Mouse (Mus musculus) kidney, embryonic 16.5 days (tissue): ENCODE measurements around the gene BC005537. TPM values are rescaled to one million over a fixed set of nuclear protein-coding genes. Genes with fewer than 3 reads are reported as not detected.

Experiments used
- ATAC-seq: fragments of 200-750 bp; cut with Nextera tagmentation; 2 replicates; pipeline ENCODE4 v1.8.0; 2017; ENCODE audit warnings: moderate TSS enrichment; ENCODE audit not compliant: low FRiP score, low TSS enrichment
- H3K27ac ChIP-seq: fragments of 300-500 bp; sonication (generic); 2 replicates; pipeline ENCODE4 v1.5.1; 2014; ENCODE audit warnings: low read length
- H3K27me3 ChIP-seq: fragments of 300-500 bp; sonication (generic); 2 replicates; pipeline ENCODE4 v1.6.1; 2014; ENCODE audit warnings: low read length, control low read depth, mixed read lengths; ENCODE audit not compliant: insufficient read depth
- H3K36me3 ChIP-seq: fragments of 300-500 bp; sonication (generic); 2 replicates; pipeline ENCODE4 v1.6.1; 2014; ENCODE audit warnings: low read length, control low read depth, mixed read lengths; ENCODE audit not compliant: insufficient read depth
- H3K4me1 ChIP-seq: fragments of 300-500 bp; sonication (generic); 2 replicates; pipeline ENCODE4 v1.6.1; 2014; ENCODE audit warnings: low read length, control low read depth, mixed read lengths; ENCODE audit not compliant: insufficient read depth
- H3K4me2 ChIP-seq: fragments of 300-500 bp; sonication (generic); replicated peaks from 2 replicates; pipeline ENCODE4 v1.6.1; 2014; ENCODE audit warnings: low read depth, low read length
- H3K4me3 ChIP-seq: fragments of 300-500 bp; sonication (generic); 2 replicates; pipeline ENCODE4 v1.5.1; 2014; ENCODE audit warnings: mild to moderate bottlenecking, low read length
- H3K9ac ChIP-seq: fragments of 300-500 bp; sonication (generic); replicated peaks from 2 replicates; pipeline ENCODE4 v1.6.1; 2014; ENCODE audit warnings: low read length
- H3K9me3 ChIP-seq: fragments of 300-500 bp; sonication (generic); 2 replicates; pipeline ENCODE4 v1.6.1; 2016; ENCODE audit warnings: low read length, control low read depth
- WGBS: fragments of 180-500 bp; shearing (Covaris S2); extraction: QIAGEN DNeasy Blood & Tissue Kit; methylation state at CpG from one replicate; pipeline ENCODE4 v1.1.7; 2014; 5-methylcytosine and 5-hydroxymethylcytosine counted together
- polyA plus RNA-seq: library from polyadenylated mRNA; unstranded; fragments of >200 nt; fragmentation: Nextera tagmentation; extraction: Ambion mirVana; gene quantifications from 2 replicates; pipeline ENCODE4 v1.2.1, GENCODE M21; 2015

The BC005537 gene
- polyA plus RNA-seq, 1 experiment from 2014 or later, result 14.2 TPM

DNA sequence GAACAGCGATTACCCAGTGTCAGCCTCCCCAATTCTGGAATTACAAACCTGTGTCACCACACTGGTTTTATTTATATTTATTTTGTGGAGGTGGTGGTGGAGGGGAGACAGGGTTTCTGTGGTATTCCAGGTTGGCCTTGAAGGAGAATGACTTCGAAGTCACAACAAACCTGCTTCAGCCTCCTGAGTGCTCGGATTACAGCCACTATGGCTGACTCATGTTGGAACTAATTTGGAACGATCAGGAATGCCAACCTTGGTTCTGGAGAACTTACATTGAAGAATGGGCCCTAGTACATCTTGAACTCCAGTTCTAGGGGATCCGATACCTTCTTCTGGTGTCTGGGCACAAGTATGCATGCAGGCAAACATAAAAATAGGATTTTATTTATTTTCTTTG, 2.1 kb upstream of the BC005537 start:
- H3K27me3 ChIP-seq, result no peaks in the 10 kb centered on the region
- peak overlapping the region; percentile 61 for H3K9ac ChIP-seq
- ATAC-seq, result no peak

DNA sequence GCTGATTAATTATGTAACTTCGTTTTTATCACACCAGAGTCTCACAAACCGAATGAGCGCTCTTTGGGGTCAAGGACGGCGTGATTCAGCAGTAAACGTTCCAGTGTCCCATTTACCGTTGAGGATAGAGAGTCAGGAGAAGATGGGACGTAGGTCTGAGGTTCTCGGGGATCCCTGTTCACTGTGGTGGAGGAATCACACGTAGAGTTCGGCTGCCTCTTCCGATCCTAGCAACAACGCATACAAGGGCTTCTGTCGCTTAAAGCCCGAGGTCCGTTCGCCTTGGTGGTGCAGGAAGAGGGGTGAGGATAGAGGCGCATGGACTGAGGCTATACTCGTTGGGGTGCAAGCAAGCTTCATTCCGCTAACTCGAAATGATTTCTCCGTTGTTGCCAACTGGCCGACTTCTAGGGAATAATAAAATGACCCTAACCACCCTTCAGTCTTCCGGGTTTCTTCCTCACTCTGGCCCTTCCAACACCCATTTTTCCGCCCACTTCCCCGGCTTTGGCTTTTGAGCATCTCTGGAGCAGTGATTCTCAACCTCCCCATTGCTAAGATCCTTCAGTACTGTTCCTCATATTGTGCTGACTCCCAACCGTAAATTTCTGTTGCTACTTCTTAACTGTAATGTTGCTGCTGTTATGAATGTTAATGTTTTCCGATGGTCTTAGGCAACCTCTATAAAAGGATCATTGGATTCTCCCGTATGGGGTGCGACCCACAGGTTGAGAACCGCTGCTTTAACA, 1.4 kb upstream of the BC005537 start:
- H3K36me3 ChIP-seq, result no peaks in the 10 kb centered on the region
- H3K9me3 ChIP-seq, result no peaks in the 10 kb centered on the region
- H3K4me2 ChIP-seq, result peak overlapping the region; percentile 78
- no peaks in the 10 kb centered on the region for H3K27me3 ChIP-seq
- peaks cover 15% of the 10 kb centered on the region; the same call in 1 of the 2 replicates for H3K4me1 ChIP-seq
- peak; percentile 37 for ATAC-seq
- peak overlapping the region; percentile 61 for H3K9ac ChIP-seq
- H3K27ac ChIP-seq, result peak overlapping the region; percentile 84
- H3K4me3 ChIP-seq, result peak overlapping the region; percentile 99
- under 1% methylated on average over 31 of the region's 31 CpGs for WGBS

More for the DNA sequence above, 2.1 kb upstream of the BC005537 start:
- Histone ChIP-seq H3K27ac (no peak overlapping the region), H3K4me1 (peaks cover 11% of the 10 kb centered on the region; the same call in 1 of the 2 replicates), H3K4me3 (peak overlapping the region; percentile 99), H3K4me2 (peak overlapping the region; percentile 78), H3K36me3 (no peaks in the 10 kb centered on the region), H3K9me3 (no peaks in the 10 kb centered on the region)
- WGBS, result 59% methylated on average over 5 of the region's 5 CpGs

DNA sequence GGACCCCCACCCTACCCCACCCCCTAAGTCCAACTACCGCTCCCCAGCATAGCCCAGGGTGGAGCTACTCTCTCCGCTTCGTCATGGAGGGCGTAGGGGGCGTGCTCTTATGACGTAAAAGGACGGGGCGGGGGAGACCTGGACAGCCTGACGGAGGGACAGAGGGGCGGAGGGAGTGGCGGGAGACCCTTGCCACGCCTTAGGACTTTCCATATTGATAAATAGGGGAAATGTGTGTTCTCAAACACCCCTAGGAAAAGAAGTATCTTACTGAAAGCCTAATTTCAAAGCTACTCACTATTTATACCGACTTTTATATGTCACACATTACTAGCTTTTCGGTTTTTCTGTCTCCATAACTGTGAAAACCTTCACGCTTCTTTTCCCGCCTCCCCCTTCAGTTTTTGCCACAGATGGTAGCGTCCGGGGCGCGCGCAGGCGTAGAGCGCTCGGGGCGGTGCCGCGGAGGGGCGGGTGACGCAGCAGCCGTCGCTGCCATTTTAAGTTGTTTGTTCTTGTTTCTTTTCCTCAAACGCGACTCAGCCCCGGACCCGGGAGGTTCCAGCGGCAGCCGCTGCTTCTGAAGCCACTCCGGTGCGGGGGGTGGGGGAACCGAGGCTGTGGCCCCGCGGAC, 666 bp upstream of the BC005537 start:
- Histone ChIP-seq H3K4me2 (peak overlapping the region; percentile 78), H3K4me1 (peaks cover 15% of the 10 kb centered on the region; the same call in 1 of the 2 replicates), H3K27me3 (no peaks in the 10 kb centered on the region), H3K9me3 (no peaks in the 10 kb centered on the region), H3K9ac (peak overlapping the region; percentile 89), H3K36me3 (peaks cover 5% of the 10 kb centered on the region), H3K4me3 (peak overlapping the region; percentile 99), H3K27ac (peak overlapping the region; percentile 99)
- under 1% methylated on average over 42 of the region's 42 CpGs for WGBS
- ATAC-seq, result peak; percentile 98

DNA sequence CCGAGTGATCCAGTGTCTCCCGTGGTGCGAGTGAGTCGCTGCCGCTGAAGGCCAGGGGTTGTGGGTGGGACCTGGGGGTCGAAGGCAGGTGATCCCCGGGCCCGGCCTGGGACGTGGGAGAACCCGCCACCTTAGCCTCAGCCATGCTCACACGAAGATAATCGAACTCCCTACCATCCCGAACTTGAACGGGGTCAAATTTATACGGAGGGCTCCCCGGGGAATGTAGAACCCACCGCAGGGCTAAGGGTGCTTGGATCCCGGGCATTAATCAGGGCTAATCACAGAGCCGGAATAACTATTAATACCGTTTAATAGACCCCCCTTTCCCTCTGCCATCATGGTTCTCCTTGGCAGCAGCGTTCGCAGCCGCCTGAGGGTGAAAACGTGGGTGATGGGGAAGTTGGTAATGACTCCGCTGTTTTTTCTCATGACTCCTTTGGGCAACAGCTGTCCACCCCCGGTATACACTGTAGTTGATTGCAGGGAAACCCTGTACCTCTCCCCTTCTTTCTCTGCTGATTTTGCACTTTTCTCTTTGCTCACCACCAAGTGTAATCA, 754 bp downstream of the BC005537 start:
- peaks cover 15% of the 10 kb centered on the region; the same call in 1 of the 2 replicates for H3K4me1 ChIP-seq
- WGBS, result under 1% methylated on average over 26 of the region's 26 CpGs

DNA sequence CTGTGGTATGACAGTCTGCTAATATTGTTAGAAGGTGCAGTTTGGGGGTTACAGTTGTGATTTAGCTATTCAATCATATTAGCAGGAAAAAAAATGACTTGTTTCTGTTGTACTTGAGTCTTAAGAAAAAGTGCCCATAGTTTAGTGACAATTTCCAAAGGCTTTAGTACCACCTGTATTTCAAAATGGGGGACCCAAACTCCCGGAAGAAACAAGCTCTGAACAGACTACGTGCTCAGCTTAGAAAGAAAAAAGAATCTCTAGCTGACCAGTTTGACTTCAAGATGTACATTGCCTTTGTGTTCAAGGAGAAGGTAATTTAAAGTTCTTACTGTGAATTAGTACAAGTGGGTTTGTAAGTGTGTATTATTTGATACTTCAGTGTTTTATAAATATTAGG, 1.7 kb downstream of the BC005537 start:
- Histone ChIP-seq H3K27ac (no peak overlapping the region), H3K4me3 (peak overlapping the region; percentile 99), H3K4me2 (peak overlapping the region; percentile 68), H3K36me3 (peaks cover 15% of the 10 kb centered on the region), H3K9me3 (no peaks in the 10 kb centered on the region), H3K27me3 (no peaks in the 10 kb centered on the region), H3K9ac (peak overlapping the region; percentile 89), H3K4me1 (peaks cover 15% of the 10 kb centered on the region; the same call in 1 of the 2 replicates)
- WGBS, result 9% methylated on average over 2 of the region's 2 CpGs
- ATAC-seq, result no peak

More for the DNA sequence above, 754 bp downstream of the BC005537 start:
- Histone ChIP-seq H3K9ac (peak overlapping the region; percentile 89), H3K27me3 (no peaks in the 10 kb centered on the region), H3K36me3 (peaks cover 13% of the 10 kb centered on the region), H3K9me3 (no peaks in the 10 kb centered on the region), H3K4me3 (peak overlapping the region; percentile 99), H3K27ac (peak overlapping the region; percentile 99; the same call in 1 of the 2 replicates), H3K4me2 (peak overlapping the region; percentile 68)
- ATAC-seq, result no peak

DNA sequence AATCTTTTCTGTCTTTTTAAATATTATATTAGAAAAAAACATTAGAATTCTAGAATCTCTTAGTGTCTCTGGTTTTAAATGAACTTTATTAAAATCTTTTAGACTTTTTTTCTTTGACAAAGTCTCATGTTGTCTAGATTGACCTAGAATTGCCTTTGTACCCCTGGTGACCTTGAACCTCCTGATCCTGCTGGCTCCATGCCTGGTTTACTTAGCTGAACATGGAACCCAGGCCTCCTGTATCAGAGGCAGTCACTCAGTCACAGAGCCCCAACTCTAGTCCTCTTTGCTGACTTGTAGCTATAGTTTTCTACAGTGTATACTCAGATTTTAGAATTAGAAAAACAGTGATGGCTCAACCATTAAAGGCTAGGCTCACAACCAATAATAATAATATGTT, 4.6 kb downstream of the BC005537 start:
- Histone ChIP-seq H3K27ac (no peak overlapping the region), H3K9ac (no peak overlapping the region), H3K4me3 (no peak overlapping the region), H3K4me1 (peaks cover 12% of the 10 kb centered on the region; the same call in 1 of the 2 replicates), H3K9me3 (no peaks in the 10 kb centered on the region), H3K4me2 (no peak overlapping the region), H3K27me3 (no peaks in the 10 kb centered on the region), H3K36me3 (peaks cover 39% of the 10 kb centered on the region)
- no peak for ATAC-seq

DNA sequence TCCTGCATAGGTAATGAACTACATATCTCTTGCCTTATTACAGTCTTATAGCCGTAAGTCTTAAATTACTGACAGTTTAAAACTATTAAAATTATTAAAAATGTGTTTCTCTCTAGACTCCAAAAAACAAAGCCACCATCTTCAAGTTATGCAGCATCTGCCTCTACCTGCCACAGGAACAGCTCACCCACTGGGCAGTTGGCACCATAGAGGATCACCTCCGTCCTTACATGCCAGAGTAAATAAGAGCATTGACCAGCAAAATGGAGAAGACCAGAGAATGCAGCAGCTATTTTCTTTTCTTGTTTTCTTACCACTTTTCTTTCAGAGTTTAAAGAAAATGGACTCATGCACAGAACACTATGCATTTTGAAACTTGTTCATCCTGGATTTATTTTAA, 11.1 kb downstream of the BC005537 start:
- Histone ChIP-seq H3K4me1 (no peaks in the 10 kb centered on the region), H3K9ac (no peak overlapping the region), H3K27me3 (no peaks in the 10 kb centered on the region), H3K27ac (no peak overlapping the region), H3K9me3 (no peaks in the 10 kb centered on the region), H3K4me3 (no peak overlapping the region), H3K36me3 (peaks cover 53% of the 10 kb centered on the region), H3K4me2 (no peak overlapping the region)
- no peak for ATAC-seq
- WGBS, result 94% methylated on average over 2 of the region's 2 CpGs

DNA sequence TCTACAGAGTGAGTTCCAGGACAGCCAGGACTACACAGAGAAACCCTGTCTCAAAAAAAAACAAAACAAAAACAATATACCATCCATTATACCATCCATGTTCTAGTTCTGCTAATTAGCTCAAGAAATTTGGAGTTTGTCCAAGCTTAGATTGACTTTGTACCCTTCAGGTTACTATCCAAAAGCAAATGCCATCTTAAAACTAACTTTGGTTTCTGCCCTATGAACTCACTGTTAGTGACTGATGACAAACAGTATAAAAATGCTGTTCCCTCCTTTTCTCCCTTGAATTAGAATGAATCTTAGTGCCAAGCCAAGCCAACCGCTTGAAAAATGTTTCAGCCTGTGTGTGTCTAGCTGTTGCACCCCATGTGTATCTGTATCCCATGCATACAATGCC, 13.2 kb downstream of the BC005537 start:
- peaks cover 52% of the 10 kb centered on the region for H3K36me3 ChIP-seq
- H3K27me3 ChIP-seq, result no peaks in the 10 kb centered on the region
- no peak overlapping the region for H3K9ac ChIP-seq
- no peaks in the 10 kb centered on the region for H3K4me1 ChIP-seq
- no peaks in the 10 kb centered on the region for H3K9me3 ChIP-seq
- no peak overlapping the region for H3K4me3 ChIP-seq
- H3K4me2 ChIP-seq, result no peak overlapping the region
- ATAC-seq, result no peak
- H3K27ac ChIP-seq, result no peak overlapping the region
- 86% methylated on average over 1 of the region's 1 CpGs for WGBS

DNA sequence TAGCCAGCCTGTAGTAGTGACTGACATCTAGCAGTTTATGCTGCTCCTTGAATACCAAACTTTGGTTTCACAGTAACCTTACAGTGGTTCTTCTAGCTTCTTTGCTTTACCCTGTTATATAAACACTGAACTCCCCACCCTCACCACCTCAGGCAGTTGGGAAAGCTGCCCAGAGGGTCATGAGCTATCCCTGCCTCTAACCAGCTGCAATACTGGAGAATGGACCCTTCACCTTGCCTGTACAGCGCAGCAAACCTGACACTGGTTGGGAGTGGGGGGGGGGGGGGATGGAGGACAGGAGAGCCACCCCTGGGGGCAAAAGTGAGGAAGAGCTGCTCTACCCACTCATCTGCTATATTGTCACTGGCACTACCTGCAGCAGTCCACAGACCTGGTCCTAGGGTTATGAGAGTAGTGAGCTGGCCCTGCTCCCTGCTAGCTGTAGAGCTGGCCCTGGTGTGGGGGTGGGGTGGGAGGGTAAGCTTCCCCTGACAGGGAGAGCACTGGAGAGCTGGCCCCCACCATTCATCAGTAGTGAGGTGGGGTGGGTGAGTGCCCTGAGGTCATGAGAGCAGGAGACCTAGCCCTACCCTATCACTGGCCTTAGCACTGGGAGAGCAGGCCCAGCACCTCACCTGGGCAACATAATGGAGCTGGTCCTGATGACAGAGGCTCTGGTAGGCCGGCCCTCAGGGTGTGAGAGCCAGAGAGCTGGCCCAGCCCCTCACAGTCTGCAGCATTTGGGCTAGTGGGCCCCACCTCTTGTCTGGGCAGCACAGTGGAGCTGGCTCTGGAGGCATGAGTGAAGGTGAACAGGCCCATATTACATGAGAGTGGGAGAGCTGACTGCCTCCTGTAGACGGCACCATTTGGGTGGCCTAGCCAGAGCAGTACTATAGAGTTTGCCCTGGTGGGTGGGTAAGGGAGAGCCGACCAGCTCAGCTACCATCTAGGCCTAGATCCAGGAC, 15.0 kb downstream of the BC005537 start:
- ATAC-seq, result peak; percentile 80
- Histone ChIP-seq H3K36me3 (peaks cover 40% of the 10 kb centered on the region), H3K4me2 (no peak overlapping the region), H3K27me3 (no peaks in the 10 kb centered on the region), H3K4me1 (no peaks in the 10 kb centered on the region), H3K27ac (no peak overlapping the region), H3K9me3 (no peaks in the 10 kb centered on the region), H3K4me3 (no peak overlapping the region), H3K9ac (no peak overlapping the region)
- 54% methylated on average over 4 of the region's 4 CpGs for WGBS
